Mouse (Mus musculus): ENCODE data around the gene Il1f6.
"Not testable (repeated sequence)": the region's sequence is repeated elsewhere in the genome, so short reads cannot be mapped to it uniquely, and the experiment has no call there.

Gene Il1f6

GRCm38 (mm10) chr2:24215118-24215517 is at the start of gene Il1f6:
TSS of gene Il1f6 (plus strand) at chr2:24215418.
- DNase-seq (ENCODE audit: low spot score in 2 of 2), result no peak

GRCm38 (mm10) chr2:24181683-24182331 is 33.4 kb upstream of the Il1f6 start:
- DNase-seq (ENCODE audit: low spot score in 2 of 2), result peak; percentile 43 to 64

GRCm38 (mm10) chr2:24182423-24183147 is 32.6 kb upstream of the Il1f6 start:
- not testable (repeated sequence) for DNase-seq (ENCODE audit: low spot score in 2 of 2)

GRCm38 (mm10) chr2:24184092-24184491 is 31.1 kb upstream of the Il1f6 start:
- not testable (repeated sequence) for DNase-seq (ENCODE audit: low spot score in 2 of 2)

- no peak for DNase-seq (ENCODE audit: low spot score in 2 of 2)
Measured at GRCm38 (mm10) chr2:24186176-24186575, 29.0 kb upstream of the Il1f6 start, which contains the start of gene Il1f9. TSS of gene Il1f9 (plus strand) at chr2:24186476.

- DNase-seq (ENCODE audit: low spot score in 2 of 2), result no peak
Measured at GRCm38 (mm10) chr2:24187585-24187984, 27.6 kb upstream of the Il1f6 start.

- DNase-seq (ENCODE audit: low spot score in 2 of 2), result no peak
Measured at GRCm38 (mm10) chr2:24188189-24188588, 27.0 kb upstream of the Il1f6 start.

GRCm38 (mm10) chr2:24227191-24227590 is 12.0 kb downstream of the Il1f6 start:
- DNase-seq (ENCODE audit: low spot score in 2 of 2), result no peak

- no peak for DNase-seq (ENCODE audit: low spot score in 2 of 2)
Measured at GRCm38 (mm10) chr2:24267503-24267902, 52.3 kb downstream of the Il1f6 start.

- DNase-seq (ENCODE audit: low spot score in 2 of 2), result no peak
Measured at GRCm38 (mm10) chr2:24273619-24274018, 58.4 kb downstream of the Il1f6 start.

GRCm38 (mm10) chr2:24275146-24275545 is 59.9 kb downstream of the Il1f6 start:
- DNase-seq (ENCODE audit: low spot score in 2 of 2), result no peak
